Mouse (Mus musculus) layer of hippocampus, postnatal 36 days (tissue): Measurements from ENCODE around the gene Gm1113. TPM values are rescaled to one million over a fixed set of nuclear protein-coding genes. Genes with fewer than 3 reads are reported as not detected.

Experiments
- DNase-seq, 2 experiments: peaks; one replicate each; pipeline ENCODE4 v3.0.0; 2022
- total RNA-seq, 2 experiments: library from RNA; stranded (reverse); gene quantifications; 2 replicates each; pipeline ENCODE4 v1.2.3; 2021

Gm1113 gene
- not detected for total RNA-seq

DNA sequence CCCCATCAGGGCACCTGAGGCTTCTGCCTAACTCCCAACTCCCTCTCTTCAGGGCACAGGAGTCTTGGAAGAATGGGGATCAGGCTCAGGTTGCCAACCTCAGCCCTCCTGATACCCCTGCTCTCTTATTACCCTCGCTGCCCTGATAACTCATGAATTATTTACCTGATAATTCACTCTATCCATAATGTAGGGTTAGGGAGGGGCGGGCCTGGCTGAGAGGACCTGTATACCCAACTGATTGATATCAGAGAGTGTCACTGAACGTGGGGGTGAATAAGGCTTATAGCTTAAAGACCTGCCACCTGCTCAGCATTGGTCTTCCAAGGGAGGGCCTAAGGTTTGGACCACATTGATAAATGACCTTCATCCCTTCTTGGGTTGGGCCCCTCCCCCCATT, at the start of gene Gm1113:
Gene Gm1113, minus strand, starts transcription at position 101 of the 400 bp plus-strand sequence.
- no peak for DNase-seq

DNA sequence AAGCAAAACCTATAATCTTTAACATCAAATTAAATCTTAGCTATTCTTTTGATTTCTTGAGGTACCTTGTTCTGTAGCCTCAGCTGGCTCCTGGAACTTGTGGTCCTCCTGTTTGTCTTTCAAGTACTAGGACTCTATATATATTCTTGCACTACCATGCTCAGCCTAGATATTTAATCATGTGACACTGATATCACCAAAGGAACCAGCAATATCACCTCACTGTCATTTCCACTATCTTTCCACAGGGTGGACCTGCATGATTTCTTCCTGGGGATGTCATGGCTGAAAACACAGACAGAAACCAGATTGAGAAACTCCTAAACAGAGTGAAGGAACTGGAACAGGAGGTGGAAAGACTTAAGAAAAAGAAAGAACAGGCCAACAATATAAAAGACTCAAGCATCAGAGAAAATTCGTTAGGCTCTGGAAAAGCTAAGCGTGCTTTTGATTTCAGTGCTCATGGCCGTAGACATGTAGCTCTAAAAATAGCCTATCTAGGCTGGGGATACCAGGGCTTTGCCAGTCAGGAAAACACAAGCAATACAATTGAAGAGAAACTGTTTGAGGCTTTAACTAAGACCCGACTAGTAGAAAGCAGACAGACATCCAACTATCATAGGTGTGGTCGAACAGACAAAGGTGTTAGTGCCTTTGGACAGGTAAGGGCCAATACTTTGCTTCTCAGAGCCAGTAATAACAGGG, 46.6 kb upstream of the Gm1113 start:
- no peak for DNase-seq

DNA sequence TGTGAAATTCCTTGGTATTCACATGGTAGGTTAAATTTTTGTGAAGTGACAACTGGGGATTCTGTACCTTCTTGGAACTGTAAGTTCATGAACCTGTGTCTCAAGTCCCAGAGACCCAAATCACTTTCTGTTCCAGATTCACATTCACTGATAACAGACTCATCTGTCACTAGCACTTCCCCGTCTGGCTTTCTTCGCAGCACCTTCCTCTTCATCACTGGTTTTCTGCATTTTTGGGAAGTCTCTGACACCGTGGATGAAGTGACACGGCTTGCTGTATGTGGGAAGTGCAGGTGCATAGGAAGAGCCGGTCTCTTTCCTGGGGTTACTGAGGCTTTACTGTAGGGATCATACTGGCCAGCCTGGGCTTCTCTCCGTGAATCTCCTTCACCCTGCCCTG, 43.5 kb upstream of the Gm1113 start:
- DNase-seq: peak in 1 of 2 experiments; percentile 0

- DNase-seq: peak in 1 of 2 experiments; percentile 0
Measured at GRCm38 (mm10) chr9:35561076-35561475, 43.0 kb upstream of the Gm1113 start.

DNA sequence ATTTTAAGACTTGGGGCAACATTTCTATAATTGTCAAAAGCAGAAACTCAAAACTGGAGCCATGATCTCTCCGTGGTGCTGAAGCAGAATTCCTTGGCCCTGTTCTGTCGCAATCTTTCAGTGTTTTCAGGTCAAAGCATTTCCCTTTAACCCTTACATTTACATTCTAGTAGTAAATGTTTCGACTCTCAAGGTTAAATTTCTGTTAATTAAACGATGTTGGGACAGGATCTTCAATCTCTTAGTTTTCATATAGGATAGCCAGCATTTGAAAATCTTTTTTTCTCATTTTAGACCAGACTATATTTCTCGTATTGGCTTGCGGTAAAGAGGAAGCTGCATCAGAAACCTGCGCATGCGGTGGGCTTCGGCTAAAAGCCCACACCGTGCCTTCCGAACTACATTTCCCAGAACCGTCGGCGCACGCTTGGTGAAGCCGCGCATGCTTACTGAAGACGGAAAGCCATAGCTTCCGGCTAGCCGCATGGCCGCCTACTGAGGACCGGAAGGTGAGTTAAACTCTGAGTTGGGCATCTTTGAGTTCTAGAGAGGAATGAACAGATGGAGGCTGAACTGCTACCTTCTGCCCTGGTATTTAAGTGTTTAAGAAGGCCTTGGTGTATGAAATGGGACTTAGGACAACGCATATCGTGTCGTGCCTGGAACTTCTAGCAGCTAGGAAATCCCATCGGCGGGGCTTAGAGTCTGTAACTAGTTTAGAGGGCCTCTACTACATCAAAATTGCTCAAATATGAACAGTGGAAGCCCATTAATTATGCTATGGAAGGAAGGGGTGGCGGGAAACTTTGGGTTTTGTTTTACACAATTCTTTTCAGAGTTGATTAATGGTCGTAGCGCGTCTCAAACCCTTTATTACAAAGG, 41.2 kb upstream of the Gm1113 start:
- peak; percentile 80 to 85 for DNase-seq

DNA sequence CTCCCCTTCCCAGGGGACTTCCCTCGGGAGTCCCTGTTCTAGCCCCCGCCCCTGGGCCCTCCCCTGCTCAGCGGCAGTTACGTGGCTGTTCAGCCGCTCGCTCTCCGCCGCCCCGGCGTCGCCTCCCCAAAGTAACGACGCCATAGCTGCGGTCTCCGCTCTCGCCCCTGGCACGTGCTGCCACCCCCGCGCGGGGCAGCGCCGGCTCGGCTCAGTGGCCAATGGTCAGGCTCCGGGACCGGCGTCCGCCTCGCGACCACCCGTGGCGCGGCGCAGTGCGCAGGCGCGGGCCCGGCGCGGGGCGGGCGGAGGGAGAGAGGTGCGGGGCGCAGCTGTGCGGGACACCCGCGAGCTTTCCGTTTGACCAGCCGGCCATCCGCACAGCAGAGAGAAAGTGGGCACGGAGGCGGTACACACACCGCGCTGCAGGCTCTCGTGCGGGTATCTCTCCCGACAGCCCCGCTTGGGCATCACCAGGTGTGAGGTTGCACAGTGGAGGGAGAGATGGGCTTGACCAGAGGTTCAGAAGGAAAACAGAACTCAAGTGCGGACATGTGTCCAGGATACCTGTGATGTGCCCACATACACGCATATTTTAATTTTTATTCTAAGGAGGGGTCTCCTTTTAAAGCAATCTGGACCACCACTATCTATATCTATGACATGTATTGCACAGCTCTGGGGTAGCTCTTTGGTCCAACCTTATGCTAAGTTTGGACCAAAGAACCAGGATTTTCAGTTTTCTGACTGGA, 40.4 kb upstream of the Gm1113 start, which contains the start of the genes Ddx25 and Pus3:
Gene Ddx25, minus strand, starts transcription at position 272 of the 752 bp plus-strand sequence.
Gene Pus3, plus strand, starts transcription at position 339 of the 752 bp plus-strand sequence.
- peak; percentile 74 to 78 for DNase-seq

DNA sequence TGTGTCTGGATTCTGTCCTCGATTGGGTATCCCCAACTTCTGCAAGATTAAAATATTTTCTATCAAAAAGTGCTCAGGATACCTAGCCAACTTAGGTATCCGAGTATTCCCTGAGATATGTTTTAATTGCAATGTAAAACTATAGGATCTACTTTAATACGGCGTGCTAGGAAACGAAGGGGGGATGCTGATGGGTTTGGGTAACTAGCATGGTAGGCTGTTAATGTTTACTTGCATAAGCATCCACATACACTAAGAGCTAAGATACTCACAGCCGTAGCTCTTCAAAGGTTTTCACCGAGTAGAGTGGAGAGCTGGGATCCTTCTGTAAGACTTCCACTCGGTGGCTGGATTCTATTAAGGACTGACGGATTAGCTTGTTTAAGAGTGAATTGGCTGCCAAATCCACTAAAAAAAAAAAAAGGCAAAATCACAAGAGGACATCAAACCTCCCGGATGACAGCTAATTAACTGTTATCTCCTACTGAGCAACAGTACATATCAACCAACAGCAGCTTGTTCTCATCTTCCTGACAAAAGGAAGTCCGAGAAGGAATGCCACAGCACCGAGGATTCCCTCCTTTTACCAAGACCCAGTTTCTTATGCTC, 38.5 kb upstream of the Gm1113 start:
- peak in 1 of 2 experiments; percentile 0 for DNase-seq

- no peak for DNase-seq
Measured at GRCm38 (mm10) chr9:35548455-35548854, 30.4 kb upstream of the Gm1113 start.

DNA sequence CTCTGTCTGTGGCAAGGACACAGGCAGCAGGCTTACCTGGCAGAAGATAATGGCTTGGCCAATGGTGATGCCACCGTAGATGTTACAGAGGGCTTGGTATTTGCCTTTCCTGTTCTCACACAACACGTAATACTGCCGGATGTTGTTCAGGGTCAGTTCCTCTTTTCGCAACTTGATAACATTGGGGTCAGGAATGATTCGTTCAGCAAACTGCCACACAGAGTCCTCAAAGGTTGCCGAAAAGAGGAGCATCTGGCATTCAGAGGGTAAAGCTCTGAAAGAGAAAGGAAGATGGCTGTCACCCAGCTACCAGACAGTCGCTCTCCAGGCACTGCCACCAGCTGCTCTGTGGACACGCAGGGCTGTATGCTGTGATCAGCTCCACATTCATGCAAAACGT, 28.7 kb upstream of the Gm1113 start:
- DNase-seq: no peak

- DNase-seq: no peak
Measured at GRCm38 (mm10) chr9:35545704-35546103, 27.6 kb upstream of the Gm1113 start.

GRCm38 (mm10) chr9:35544666-35545065, 26.6 kb upstream of the Gm1113 start:
- no peak for DNase-seq

- no peak for DNase-seq
Measured at GRCm38 (mm10) chr9:35543099-35543860, 25.2 kb upstream of the Gm1113 start.

DNA sequence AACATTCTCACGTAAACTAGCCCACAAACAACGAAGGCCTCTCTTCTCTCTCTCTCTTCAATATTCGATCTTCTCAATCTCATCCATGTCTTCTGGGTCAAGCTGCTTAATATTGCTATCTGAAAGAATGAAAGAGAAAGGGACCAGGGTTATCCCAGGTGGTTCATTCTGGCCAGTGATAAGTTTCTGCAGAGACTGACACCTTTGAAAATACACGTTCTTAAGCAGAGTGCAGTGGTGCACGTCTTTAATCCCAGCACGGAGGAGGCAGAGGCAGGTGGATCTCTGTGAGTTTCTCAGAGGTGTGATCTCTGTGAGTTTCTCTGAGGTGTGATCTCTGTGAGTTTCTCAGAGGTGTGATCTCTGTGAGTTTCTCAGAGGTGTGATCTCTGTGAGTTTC, 23.9 kb upstream of the Gm1113 start:
- no peak for DNase-seq

DNA sequence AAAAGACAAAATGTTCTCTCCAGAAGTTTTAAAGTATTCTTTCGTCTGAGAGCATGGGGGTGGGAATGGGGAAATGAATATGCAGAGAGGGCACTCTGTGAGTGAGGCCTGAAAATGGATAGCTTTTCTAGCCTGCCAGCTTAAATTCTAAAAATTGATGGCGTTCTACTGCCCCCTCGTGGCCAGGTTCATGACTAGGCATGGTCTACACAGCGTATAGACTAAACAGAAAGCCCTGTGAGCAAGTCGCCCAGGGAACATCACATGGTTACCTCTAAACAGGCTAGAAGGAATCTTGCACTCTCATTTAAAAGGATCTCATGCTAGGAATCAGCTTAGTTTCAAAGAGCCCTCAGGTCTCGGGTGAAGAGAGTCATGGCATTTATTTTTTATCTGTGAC, 23.4 kb upstream of the Gm1113 start:
- peak; percentile 57 to 72 for DNase-seq

- DNase-seq: no peak
Measured at GRCm38 (mm10) chr9:35541024-35541423, 23.0 kb upstream of the Gm1113 start.

- DNase-seq: no peak
Measured at GRCm38 (mm10) chr9:35539001-35539750, 21.1 kb upstream of the Gm1113 start.

DNA sequence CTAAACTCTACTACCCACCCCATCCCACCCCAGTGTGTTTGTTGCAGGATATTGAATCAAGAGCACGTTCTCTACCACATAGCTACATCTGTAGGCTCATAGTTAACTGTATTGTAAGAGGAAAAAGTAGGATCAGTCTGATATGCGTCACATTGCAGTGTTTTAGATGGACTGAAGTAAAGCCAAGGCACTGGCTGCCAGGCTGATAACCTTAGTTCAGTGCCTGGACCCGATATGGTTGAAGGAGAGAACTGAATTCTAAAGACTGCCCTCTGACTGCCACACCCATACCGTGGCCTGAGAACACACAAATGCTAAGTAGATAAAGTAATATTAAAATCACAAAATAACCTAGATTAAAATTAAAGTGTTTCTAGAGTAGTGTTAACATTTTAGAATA, 17.8 kb upstream of the Gm1113 start:
- DNase-seq: no peak

GRCm38 (mm10) chr9:35535110-35535509, 17.0 kb upstream of the Gm1113 start:
- peak; percentile 34 to 56 for DNase-seq

DNA sequence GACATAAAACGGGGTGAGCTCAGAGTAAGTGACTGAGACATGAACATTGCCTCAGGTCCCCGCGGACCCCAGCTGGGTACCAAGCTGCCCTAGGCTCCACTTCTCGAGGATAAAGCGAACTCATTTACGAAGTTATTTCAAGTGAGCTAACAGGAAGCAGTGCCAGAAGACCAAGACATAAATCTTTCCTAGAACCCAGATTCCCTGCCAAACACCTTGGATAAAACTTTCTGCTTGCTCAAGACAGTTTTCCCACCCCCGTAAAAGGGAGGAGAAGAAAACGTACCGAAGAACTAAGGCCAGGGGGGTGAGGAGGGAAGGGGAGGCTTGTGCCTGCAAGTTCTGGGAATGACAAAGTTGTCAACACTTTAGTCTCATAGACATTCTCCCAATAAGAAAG, 15.2 kb upstream of the Gm1113 start:
- no peak for DNase-seq

GRCm38 (mm10) chr9:35529796-35530195, 11.7 kb upstream of the Gm1113 start:
- DNase-seq: no peak

DNA sequence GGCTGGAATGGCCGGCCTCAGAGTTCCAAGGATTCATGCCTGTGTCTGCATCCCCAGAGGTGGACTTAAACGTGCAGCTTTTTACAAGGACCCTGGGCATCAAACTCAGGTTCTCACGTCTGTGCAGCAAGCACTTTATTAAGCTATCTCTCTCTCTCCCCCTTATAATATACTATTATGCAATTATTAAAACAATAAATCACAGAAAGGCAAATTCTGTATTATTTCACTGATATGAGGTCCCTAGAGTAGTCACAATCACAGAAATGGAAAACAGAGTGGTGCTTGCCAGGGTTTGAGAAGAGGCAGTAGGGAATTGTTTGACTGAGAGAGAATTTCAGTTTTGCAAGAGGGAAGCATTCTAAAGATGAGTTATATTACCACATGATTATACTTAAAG, 11.1 kb upstream of the Gm1113 start:
- no peak for DNase-seq
